Comparison of ENCODE assay signal across 16 mouse cellular contexts in the genomic region with DNA sequence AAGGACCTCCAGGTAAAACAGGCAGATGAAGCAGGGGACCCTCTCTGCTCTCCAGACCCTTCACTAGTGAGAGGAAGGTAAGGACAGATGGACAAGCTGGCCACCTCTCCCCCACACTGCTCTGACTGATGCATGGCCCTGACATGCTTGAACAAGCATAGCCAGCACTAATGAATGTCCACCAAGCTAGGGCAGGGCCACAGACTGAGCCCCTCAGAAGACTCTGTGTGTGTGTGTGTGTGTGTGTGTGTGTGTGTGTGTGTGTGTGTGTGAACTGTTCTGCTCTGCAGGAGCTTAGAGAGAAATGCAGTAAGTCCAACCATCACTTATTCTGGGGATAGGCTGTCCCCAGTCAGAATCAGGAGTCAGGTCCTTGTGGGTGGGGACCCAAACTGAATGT.
A peak's percentile ranks its signal among the peaks of the same experiment; 100 is the strongest.
DNase-seq lines count a peak whose midpoint lies in the region; ATAC-seq and TF ChIP-seq lines count a peak whose summit lies in the region.
"Had no signal": no experiment of that assay in that cellular context is flagged by ENCODE, and none has a peak within 500 bp of the region (broad histone marks: within the 10 kb centered on the region; RNA-seq: fewer than 3 reads in every experiment).

No protein-coding gene starts in this region.

- H3K4me1 ChIP-seq in kidney, embryonic 16.5 days (ENCODE audit: insufficient read depth, low read length) = peaks cover 27% of the 10 kb centered on the region
- H3K4me1 ChIP-seq in forebrain, embryonic 16.5 days (replicated peaks; ENCODE audit: control insufficient read depth, insufficient read depth, low read length) = peaks cover 44% of the 10 kb centered on the region
- H3K4me1 ChIP-seq in midbrain, embryonic 13.5 days (replicated peaks) = peaks cover 55% of the 10 kb centered on the region
- peaks cover 19% of the 10 kb centered on the region; the same call in 1 of the 2 replicates for H3K4me1 ChIP-seq in stomach, embryonic 14.5 days (ENCODE audit: control insufficient read depth, insufficient read depth, low read length)

- H3K27ac ChIP-seq in kidney, embryonic 16.5 days (ENCODE audit: low read length) = 0 out of 2 replicates have a peak overlapping the region, but pooled peaks have one; percentile 36
- H3K27ac ChIP-seq in forebrain, embryonic 16.5 days (ENCODE audit: low read length) = peak overlapping the region; percentile 95
- H3K27ac ChIP-seq in midbrain, embryonic 13.5 days = peak overlapping the region; percentile 97
- peak overlapping the region; percentile 27; the same call in 1 of the 2 replicates for H3K27ac ChIP-seq in stomach, embryonic 14.5 days (ENCODE audit: low read length)
- no peak overlapping the region for H3K27ac ChIP-seq in left cerebral cortex, adult 2 months
- H3K27ac ChIP-seq: limb, embryonic 10.5 days; liver, embryonic 15.5 days had no signal

- ATAC-seq in kidney, embryonic 16.5 days (ENCODE audit: low FRiP score, low TSS enrichment) = peak; percentile 72
- ATAC-seq in forebrain, embryonic 16.5 days = no peak
- ATAC-seq in midbrain, embryonic 13.5 days = no peak
- no peak for ATAC-seq in stomach, embryonic 14.5 days (ENCODE audit: insufficient number of reproducible peaks, insufficient read depth, low FRiP score, low read depth)

- no peaks in the 10 kb centered on the region for H3K36me3 ChIP-seq in kidney, embryonic 16.5 days (ENCODE audit: insufficient read depth, low read length)
- H3K36me3 ChIP-seq in forebrain, embryonic 16.5 days (ENCODE audit: control insufficient read depth, insufficient read depth) = no peaks in the 10 kb centered on the region
- H3K36me3 ChIP-seq in midbrain, embryonic 13.5 days = no peaks in the 10 kb centered on the region
- H3K36me3 ChIP-seq in stomach, embryonic 14.5 days (ENCODE audit: control insufficient read depth, insufficient read depth, low read length) = no peaks in the 10 kb centered on the region
- H3K36me3 ChIP-seq: G1E; limb, embryonic 10.5 days; liver, embryonic 15.5 days had no signal

- no peak overlapping the region for H3K9ac ChIP-seq in kidney, embryonic 16.5 days (replicated peaks; ENCODE audit: low read length)
- H3K9ac ChIP-seq in forebrain, embryonic 16.5 days (replicated peaks; ENCODE audit: low read depth, low read length) = 0 out of 2 replicates have a peak overlapping the region, but pooled peaks have one; percentile 30
- H3K9ac ChIP-seq in midbrain, embryonic 13.5 days (replicated peaks) = peak overlapping the region; percentile 32; the same call in 1 of the 2 replicates
- no peak overlapping the region for H3K9ac ChIP-seq in stomach, embryonic 14.5 days (replicated peaks; ENCODE audit: low read depth, low read length)
- H3K9ac ChIP-seq: liver, embryonic 15.5 days had no signal

- H3K9me3 ChIP-seq in kidney, embryonic 16.5 days (ENCODE audit: low read length) = no peaks in the 10 kb centered on the region
- no peaks in the 10 kb centered on the region for H3K9me3 ChIP-seq in forebrain, embryonic 16.5 days (ENCODE audit: control insufficient read depth, low read length)
- H3K9me3 ChIP-seq in midbrain, embryonic 13.5 days = no peaks in the 10 kb centered on the region
- H3K9me3 ChIP-seq in stomach, embryonic 14.5 days (ENCODE audit: control insufficient read depth, low read depth, low read length) = no peaks in the 10 kb centered on the region
- H3K9me3 ChIP-seq: limb, embryonic 10.5 days; liver, embryonic 15.5 days had no signal

- TF ChIP-seq CTCF in left cerebral cortex, adult 2 months (IDR thresholded peaks at IDR 0.05) = no peak

- intact Hi-C loops in left cerebral cortex, adult 2 months (cut with DNase I) = no loop called here

- H3K27me3 ChIP-seq in kidney, embryonic 16.5 days (ENCODE audit: insufficient read depth, low read length) = no peaks in the 10 kb centered on the region
- no peaks in the 10 kb centered on the region for H3K27me3 ChIP-seq in forebrain, embryonic 16.5 days (replicated peaks; ENCODE audit: control insufficient read depth, insufficient read depth, low read length)
- H3K27me3 ChIP-seq in midbrain, embryonic 13.5 days = no peaks in the 10 kb centered on the region
- no peaks in the 10 kb centered on the region for H3K27me3 ChIP-seq in stomach, embryonic 14.5 days (ENCODE audit: control insufficient read depth, insufficient read depth, low read length)
- H3K27me3 ChIP-seq: liver, embryonic 15.5 days had no signal

- no peak for DNase-seq in kidney, postnatal 25 days
- DNase-seq in urinary bladder, adult 18-20 months (ENCODE audit: low spot score in 2 of 2) = no peak
- DNase-seq in left cerebral cortex, adult 2 months (ENCODE audit: extremely low spot score in 1 of 2, low spot score in 2 of 2) = no peak
- no peak for DNase-seq in adrenal gland, postnatal 10 days
- DNase-seq: cerebellum, adult 11 months; kidney, adult 8-10 months; layer of hippocampus, adult 9-11 months; lung, postnatal 36 days; thymus, postnatal 25 days had no signal

- H3K4me2 ChIP-seq in kidney, embryonic 16.5 days (replicated peaks; ENCODE audit: low read depth, low read length) = no peak overlapping the region
- no peak overlapping the region for H3K4me2 ChIP-seq in forebrain, embryonic 16.5 days (ENCODE audit: low read length)
- H3K4me2 ChIP-seq in midbrain, embryonic 13.5 days (replicated peaks) = no peak overlapping the region
- H3K4me2 ChIP-seq in stomach, embryonic 14.5 days (replicated peaks; ENCODE audit: low read depth, low read length) = no peak overlapping the region
- H3K4me2 ChIP-seq: liver, embryonic 15.5 days had no signal

- H3K4me3 ChIP-seq in kidney, embryonic 16.5 days (ENCODE audit: low read length) = no peak overlapping the region
- no peak overlapping the region for H3K4me3 ChIP-seq in forebrain, embryonic 16.5 days (replicated peaks; ENCODE audit: low read length)
- no peak overlapping the region for H3K4me3 ChIP-seq in midbrain, embryonic 13.5 days (replicated peaks)
- H3K4me3 ChIP-seq in stomach, embryonic 14.5 days (ENCODE audit: low read depth, low read length) = no peak overlapping the region
- no peak overlapping the region for H3K4me3 ChIP-seq in left cerebral cortex, adult 2 months
- H3K4me3 ChIP-seq: limb, embryonic 10.5 days; liver, embryonic 15.5 days had no signal

Comparison
In these comparisons a context has a peak if more than half of its experiments do, and no peak if none do; other contexts are left out.
1. H3K9ac ChIP-seq: peak in forebrain, embryonic 16.5 days (single experiment) and midbrain, embryonic 13.5 days (single experiment); none in kidney, embryonic 16.5 days (single experiment) and stomach, embryonic 14.5 days (single experiment).